Mouse (Mus musculus): ENCODE measurements around the gene Nodal. TPM values are rescaled to one million over a fixed set of nuclear protein-coding genes. Genes with fewer than 3 reads are reported as not detected.

Nodal gene
- total and polyA plus RNA-seq, 3 experiments: 0.13 TPM; not detected in 2

DNA sequence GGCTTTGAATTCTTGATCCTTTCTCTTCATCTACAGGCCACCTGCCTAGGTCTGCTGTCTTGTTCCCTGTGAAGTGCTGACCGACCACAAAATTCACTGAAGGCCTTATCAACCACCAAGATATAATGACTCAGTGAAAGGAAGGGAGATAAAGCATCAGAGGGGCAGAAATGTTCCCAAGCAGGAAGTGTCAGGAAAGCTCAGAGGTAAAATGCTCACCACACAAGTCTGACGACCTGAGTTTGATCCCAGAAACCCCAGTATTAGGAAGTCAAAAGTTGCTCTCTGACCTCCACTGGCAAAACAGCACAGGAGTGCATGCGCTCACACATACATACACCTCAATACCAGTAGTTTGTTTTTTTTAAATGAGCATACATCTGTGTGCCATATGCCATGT is 31.1 kb downstream of the Nodal start:
- H3K79me2 ChIP-seq (replicated peaks; ENCODE audit: control insufficient read depth, extremely low read depth, insufficient read depth, poor library complexity, severe bottlenecking): peaks cover 83% of the 10 kb centered on the region
- H3K9ac ChIP-seq (ENCODE audit: insufficient read depth, low read depth): no peak overlapping the region
- dilution Hi-C loops (cut with MboI; ENCODE audit: extremely low pct_ligation_motif_present, extremely low pct_unique_long_range_greater_than_20kb, low sequenced_read_pairs) (no loop called here), in situ Hi-C loops (cut with MboI; ENCODE audit: low pct_ligation_motif_present, low pct_unique_long_range_greater_than_20kb, low sequenced_read_pairs) (no loop called here)
- no peak overlapping the region for H3K4me3 ChIP-seq (replicated peaks in 1 of 3; ENCODE audit: low read depth in 2 of 3, low read length in 2 of 3, poor library complexity in 1 of 3)
- peak overlapping the region; percentile 72 for H3K4me2 ChIP-seq (ENCODE audit: insufficient read depth, low read depth, poor library complexity, severe bottlenecking)
- H3K9me3 ChIP-seq (replicated peaks; ENCODE audit: low read length): no peaks in the 10 kb centered on the region
- peaks cover 38 to 70% of the 10 kb centered on the region in 2 experiments for H3K4me1 ChIP-seq (ENCODE audit: control insufficient read depth in 1 of 2, insufficient read depth in 2 of 2)
- no peaks in the 10 kb centered on the region for H3K27me3 ChIP-seq (replicated peaks)
- peaks cover 4 to 41% of the 10 kb centered on the region in 2 experiments for H3K36me3 ChIP-seq (replicated peaks in 1 of 2; ENCODE audit: control insufficient read depth in 1 of 2, insufficient read depth in 1 of 2, low read length in 1 of 2)
- TF ChIP-seq MAFK (IDR thresholded peaks at IDR 0.05; ENCODE audit: insufficient replicate concordance, low read length) (no peak), ZKSCAN1 (IDR thresholded peaks at IDR 0.05; ENCODE audit: borderline replicate concordance, low read depth, low read length) (no peak)
- no peak for DNase-seq (ENCODE audit: extremely low read depth)
- H3K27ac ChIP-seq (ENCODE audit: insufficient read depth, low read depth): no peak overlapping the region

DNA sequence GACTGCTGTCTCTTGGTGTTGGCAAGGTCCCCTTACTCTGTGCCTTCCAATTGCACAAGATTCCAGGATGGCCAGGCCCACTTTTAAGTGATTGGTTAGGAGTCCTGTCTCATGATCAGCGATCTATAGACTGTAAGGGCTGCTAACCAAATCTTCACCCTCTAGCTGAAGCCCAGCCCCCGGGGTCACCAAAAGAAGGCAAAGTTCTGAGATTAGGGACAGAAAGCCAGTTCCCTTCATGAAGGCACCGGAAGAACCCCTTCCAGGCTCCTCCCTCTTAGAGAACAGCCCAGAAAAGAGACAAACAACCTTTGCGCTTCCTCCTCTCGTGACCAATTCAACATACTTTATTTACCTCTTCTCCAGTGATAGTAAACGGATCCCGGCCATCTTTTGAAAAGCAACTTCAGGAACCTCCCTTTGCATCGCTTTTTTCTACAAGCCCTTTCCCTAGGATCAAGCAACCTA is 33.7 kb downstream of the Nodal start:
- Histone ChIP-seq H3K9me3 (replicated peaks; ENCODE audit: low read length) (no peaks in the 10 kb centered on the region), H3K36me3 (replicated peaks in 1 of 2; ENCODE audit: control insufficient read depth in 1 of 2, insufficient read depth in 1 of 2, low read length in 1 of 2) (peaks cover 4 to 26% of the 10 kb centered on the region in 2 experiments), H3K4me2 (ENCODE audit: insufficient read depth, low read depth, poor library complexity, severe bottlenecking) (peak overlapping the region; percentile 46), H3K4me3 (replicated peaks in 1 of 3; ENCODE audit: low read depth in 2 of 3, low read length in 2 of 3, poor library complexity in 1 of 3) (peak overlapping the region; percentile 95 to 99 (median 98)), H3K27ac (ENCODE audit: insufficient read depth, low read depth) (0 out of 2 replicates have a peak overlapping the region, but pooled peaks have one; percentile 42), H3K27me3 (replicated peaks) (no peaks in the 10 kb centered on the region), H3K4me1 (ENCODE audit: control insufficient read depth in 1 of 2, insufficient read depth in 2 of 2) (peaks cover 29 to 46% of the 10 kb centered on the region in 2 experiments), H3K79me2 (replicated peaks; ENCODE audit: control insufficient read depth, extremely low read depth, insufficient read depth, poor library complexity, severe bottlenecking) (peaks cover 59% of the 10 kb centered on the region), H3K9ac (ENCODE audit: insufficient read depth, low read depth) (peak overlapping the region; percentile 65)
- 0 out of 2 replicates have a peak, but pooled peaks have one; percentile 50 for TF ChIP-seq MAZ (IDR thresholded peaks at IDR 0.05; ENCODE audit: low read depth, low read length)
- TF ChIP-seq MYC (IDR thresholded peaks at IDR 0.05; ENCODE audit: low read depth, low read length): no peak
- no peak for TF ChIP-seq MEF2A (IDR thresholded peaks at IDR 0.05; ENCODE audit: borderline replicate concordance, low read depth, low read length)
- TF ChIP-seq BHLHE40 (IDR thresholded peaks at IDR 0.05; ENCODE audit: low read depth, low read length): peak; percentile 90
- no peak; the same call in 1 of the 2 replicates for TF ChIP-seq IRF4 (IDR thresholded peaks at IDR 0.05; ENCODE audit: low read depth, low read length)
- TF ChIP-seq E2F4 (IDR thresholded peaks at IDR 0.05; ENCODE audit: insufficient replicate concordance, low read depth, low read length): no peak
- no peak for TF ChIP-seq ZKSCAN1 (IDR thresholded peaks at IDR 0.05; ENCODE audit: borderline replicate concordance, low read depth, low read length)
- peak; percentile 72; the same call in 1 of the 2 replicates for TF ChIP-seq ELF1 (IDR thresholded peaks at IDR 0.05; ENCODE audit: low read depth, low read length)
- TF ChIP-seq ZNF384 (IDR thresholded peaks at IDR 0.05; ENCODE audit: low read depth, low read length): no peak
- no peak for TF ChIP-seq TCF12 (IDR thresholded peaks at IDR 0.05; ENCODE audit: low read depth, low read length)
- in situ Hi-C loops (cut with MboI; ENCODE audit: low pct_ligation_motif_present, low pct_unique_long_range_greater_than_20kb, low sequenced_read_pairs): no loop called here
- DNase-seq (ENCODE audit: extremely low read depth): peak; percentile 74
- dilution Hi-C loops (cut with MboI; ENCODE audit: extremely low pct_ligation_motif_present, extremely low pct_unique_long_range_greater_than_20kb, low sequenced_read_pairs): no loop called here

Data from CH12.LX (cell line).